Mouse (Mus musculus) NIH3T3 (cell line): Measurements from ENCODE around the gene Sema6d.

Experiments used
- DNase-seq: peaks from one replicate; pipeline ENCODE4 v3.0.0-alpha.2; 2012; ENCODE audit warnings: low read depth

Sema6d gene

GRCm38 (mm10) chr2:124554751-124555415, 465.1 kb downstream of the Sema6d start:
- DNase-seq: no peak

DNA sequence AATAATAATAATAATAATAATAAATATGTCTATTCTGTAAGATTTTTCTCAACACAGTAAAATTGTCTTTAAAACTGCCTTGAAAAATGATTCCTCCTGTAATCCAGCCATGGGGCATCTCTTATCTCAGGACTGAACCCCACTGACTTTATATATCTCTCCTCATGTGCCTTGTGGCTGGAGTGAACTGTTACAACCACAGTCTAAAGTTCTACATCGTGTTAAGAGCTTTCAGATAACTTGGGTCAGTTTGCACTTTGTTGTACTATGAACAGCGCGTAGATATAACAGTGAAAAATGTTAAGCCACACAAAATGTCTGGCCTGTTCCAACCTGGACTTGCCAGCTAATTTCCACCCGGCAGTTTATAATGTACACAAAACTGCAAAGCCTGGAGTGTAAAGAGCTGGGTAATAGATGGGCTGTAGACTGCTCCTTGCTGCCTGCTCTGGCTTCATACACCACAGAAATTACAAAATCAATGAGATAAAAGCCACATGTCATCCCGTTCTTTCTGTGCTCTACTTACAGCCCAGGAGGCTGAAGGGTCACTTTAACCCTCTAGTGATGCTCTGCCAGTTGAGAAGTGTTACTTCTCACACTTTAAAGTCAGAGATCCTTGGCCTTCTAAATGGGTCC, 467.2 kb downstream of the Sema6d start:
- no peak for DNase-seq

GRCm38 (mm10) chr2:124558021-124558420, 468.3 kb downstream of the Sema6d start:
- DNase-seq: no peak

GRCm38 (mm10) chr2:124561668-124562067, 471.9 kb downstream of the Sema6d start:
- DNase-seq: no peak

- DNase-seq: no peak
Observed at GRCm38 (mm10) chr2:124562091-124562490, 472.3 kb downstream of the Sema6d start.

DNA sequence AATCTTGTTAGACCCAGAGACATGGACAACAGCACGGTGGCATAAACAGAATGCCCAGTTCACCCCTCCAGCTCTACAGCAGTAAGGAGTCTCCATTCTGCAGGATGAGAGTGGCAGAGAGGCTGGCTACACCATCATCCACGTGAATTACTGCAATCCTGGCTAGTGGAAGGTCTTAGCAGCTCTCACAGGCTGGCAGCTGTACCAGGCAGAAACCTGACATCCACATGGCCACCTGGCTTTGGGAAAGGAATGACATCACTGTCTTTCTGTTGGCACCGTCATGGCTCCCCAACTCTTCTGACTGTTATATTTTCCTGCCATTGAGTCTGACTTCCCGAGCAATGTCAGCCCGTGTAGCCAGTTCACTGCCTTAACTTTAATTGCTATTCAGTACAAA, 474.0 kb downstream of the Sema6d start:
- no peak for DNase-seq

- DNase-seq: no peak
Observed at GRCm38 (mm10) chr2:124573734-124574133, 484.0 kb downstream of the Sema6d start.

DNA sequence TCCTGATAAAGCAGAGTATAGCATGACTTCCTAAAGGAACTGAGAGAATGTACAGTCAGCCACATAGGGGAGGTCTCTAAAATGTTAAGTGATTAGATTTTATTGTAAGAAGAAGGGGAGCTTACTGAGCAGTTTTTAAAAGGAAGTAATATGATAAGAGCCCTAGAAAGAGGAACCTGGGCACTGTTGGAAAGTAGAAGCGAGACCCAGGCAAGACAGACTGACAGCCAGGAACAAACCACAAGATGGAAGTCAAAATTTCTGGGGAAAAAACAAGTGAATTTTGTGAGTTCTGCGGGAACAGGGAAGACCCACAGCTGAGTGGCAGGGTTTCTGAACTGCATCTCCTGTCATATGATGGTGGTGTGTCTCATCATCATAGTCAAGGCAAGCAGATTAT, 486.3 kb downstream of the Sema6d start:
- no peak for DNase-seq

- DNase-seq: no peak
Observed at GRCm38 (mm10) chr2:124583561-124583960, 493.8 kb downstream of the Sema6d start.

DNA sequence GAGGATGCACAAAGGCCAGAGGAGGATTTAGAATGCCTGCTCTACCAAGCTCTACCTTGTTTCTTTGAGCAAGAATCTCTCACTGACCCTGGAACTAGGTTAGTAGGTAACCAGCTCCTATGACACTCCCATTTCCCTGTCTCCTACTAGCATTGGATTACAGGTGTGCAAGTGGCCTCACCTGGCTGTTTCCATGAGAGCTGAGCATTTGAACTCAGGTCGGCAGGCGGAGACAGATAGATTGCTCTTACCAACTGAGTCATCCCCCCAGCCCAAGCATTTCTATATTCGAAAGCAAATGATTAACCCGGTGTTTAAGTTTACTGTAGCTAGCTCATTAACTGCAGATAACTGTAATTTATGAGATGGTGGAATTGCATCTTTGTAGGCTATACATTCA, 503.0 kb downstream of the Sema6d start:
- no peak for DNase-seq

- no peak for DNase-seq
Observed at GRCm38 (mm10) chr2:124599014-124599413, 509.2 kb downstream of the Sema6d start.

GRCm38 (mm10) chr2:124601702-124602378, 512.1 kb downstream of the Sema6d start:
- no peak for DNase-seq

GRCm38 (mm10) chr2:124602379-124602913, 512.7 kb downstream of the Sema6d start:
- no peak for DNase-seq

GRCm38 (mm10) chr2:124605341-124605740, 515.6 kb downstream of the Sema6d start:
- DNase-seq: no peak

GRCm38 (mm10) chr2:124607986-124608385, 518.2 kb downstream of the Sema6d start:
- DNase-seq: no peak

DNA sequence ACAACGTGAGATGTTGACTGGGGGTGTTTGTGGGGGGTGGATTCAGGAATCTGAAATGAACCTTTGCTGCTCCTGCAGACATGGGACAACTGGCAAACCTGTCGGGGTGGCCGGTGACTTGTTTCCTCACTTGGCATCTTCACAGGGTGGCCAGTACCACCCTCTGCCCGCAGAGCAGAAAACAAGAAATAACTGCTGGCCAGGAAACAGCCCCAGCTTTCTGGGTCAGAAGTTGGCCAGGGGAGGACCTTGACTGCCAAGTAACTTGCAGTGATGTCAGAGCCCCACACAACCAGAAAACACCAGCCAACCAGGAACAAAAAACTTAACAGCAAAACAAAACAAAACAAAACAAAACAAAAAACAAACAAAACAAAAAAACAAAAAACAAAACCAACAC, 518.8 kb downstream of the Sema6d start:
- DNase-seq: no peak

DNA sequence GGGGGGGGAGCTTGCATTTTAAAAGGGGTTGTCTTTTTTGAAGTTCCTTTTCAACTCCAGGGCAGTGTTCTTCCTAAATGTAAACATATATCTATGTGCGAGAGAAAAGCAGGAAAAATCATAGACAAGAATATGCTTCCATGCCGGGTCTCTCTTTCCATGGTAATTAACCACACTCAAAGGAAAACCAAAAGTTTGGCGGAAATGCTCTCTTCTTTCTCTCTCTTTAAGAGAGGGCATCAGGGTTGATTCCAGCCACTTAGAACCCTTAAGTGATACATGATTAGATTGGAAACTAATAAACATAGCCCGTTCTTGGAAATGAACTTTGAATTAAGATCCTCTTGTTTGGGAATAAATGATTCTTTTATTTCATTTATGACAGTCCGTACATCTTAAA, 519.2 kb downstream of the Sema6d start:
- no peak for DNase-seq

DNA sequence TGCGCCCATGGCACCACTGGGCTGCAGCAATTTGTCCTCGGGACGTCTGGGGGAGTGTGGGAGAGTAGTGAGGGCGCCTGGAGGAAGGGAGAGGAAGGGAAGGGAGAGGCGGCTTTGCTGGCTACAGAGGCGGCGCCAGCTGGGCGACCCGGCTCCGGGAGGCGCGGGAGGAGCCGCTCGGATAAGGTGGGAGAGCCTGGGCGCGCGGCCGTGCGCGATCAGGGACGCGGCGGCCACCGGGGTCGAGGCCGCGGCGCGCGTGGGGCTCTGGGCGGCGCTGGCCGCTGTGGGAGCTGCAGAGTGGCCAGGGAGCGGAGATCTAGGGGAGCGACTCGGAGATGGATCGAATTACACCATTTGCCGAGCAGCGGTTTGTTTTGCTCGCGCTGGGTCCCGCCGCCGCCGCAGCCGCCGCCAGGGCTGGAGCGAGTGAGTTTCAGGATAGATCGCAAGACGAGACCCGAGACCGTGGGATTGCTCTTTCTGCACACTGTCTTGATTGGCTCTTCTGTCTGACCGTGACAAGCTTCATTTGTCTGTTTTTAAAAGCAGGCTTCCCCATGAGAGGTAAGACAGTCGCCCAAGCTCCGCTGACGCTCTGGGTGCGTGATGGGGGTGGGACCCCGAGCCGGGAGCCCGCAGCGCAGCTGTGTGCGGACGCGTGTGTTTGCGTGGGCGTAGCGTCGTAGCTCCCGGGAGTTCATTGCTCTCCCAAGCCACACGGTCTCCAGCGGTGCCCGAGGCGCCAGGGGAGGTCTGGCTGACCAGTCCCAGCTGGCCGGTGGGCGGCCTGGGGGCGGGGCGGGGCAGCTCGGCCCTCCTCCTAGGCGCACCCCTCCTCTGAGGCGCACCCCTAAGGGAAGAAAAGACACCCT, 520.2 kb downstream of the Sema6d start:
- DNase-seq: peak; percentile 40

- DNase-seq: no peak
Observed at GRCm38 (mm10) chr2:124610586-124611105, 520.9 kb downstream of the Sema6d start.

- no peak for DNase-seq
Observed at GRCm38 (mm10) chr2:124611226-124611625, 521.5 kb downstream of the Sema6d start.

DNA sequence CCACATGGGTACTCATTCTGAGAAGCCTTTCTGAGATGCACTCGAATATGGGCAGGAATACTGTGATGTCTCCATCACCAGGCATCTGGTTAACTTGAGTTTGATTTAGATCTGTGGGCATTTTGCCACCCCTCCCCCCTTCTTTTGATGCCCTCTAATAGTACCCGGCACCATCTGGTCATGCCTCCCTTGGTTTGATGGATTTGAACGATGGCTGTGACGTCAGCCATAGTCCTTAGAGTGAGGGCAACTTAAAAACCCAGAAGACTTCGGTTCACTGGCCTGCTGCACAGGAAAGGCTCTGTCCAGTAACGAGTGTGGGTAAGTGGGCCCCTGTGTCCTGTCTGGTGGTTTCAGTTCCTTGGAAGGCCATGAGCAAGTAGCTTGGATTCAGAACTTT, 522.5 kb downstream of the Sema6d start:
- no peak for DNase-seq
